Mouse (Mus musculus): ENCODE measurements around the gene Slc22a15. TPM values are rescaled to one million over a fixed set of nuclear protein-coding genes. Genes with fewer than 3 reads are reported as not detected.

Slc22a15 gene
- polyA plus RNA-seq, 1 experiment from 2014 or later: 5.4 TPM

DNA sequence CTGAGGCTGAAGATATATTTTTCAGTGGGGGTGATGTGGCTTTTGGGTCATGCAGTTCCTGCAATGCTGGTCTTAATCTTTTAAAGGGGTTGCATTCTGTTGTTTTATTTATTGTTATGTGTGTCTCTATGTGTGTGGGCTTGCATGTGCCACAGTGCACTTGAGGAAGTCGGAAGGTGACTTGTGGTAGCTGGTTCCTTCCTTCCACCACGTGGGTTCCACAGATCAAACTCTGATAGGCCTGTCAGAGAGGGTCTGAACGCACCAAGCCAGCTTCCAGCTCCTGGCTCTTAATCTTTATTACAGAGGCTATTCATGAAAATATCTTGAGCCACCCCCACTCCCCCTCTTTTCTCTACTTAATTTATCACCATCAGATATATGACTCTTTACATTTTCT is 40.4 kb downstream of the Slc22a15 start:
- no peak for ATAC-seq
- Histone ChIP-seq H3K36me3 (ENCODE audit: control insufficient read depth, insufficient read depth, low read length) (peaks cover 3% of the 10 kb centered on the region; the same call in 1 of the 2 replicates), H3K4me3 (ENCODE audit: low read length) (no peak overlapping the region), H3K9me3 (ENCODE audit: control insufficient read depth, low read length) (no peaks in the 10 kb centered on the region), H3K4me1 (ENCODE audit: control insufficient read depth, insufficient read depth, low read depth, low read length) (no peaks in the 10 kb centered on the region; the same call in 1 of the 2 replicates), H3K27me3 (replicated peaks; ENCODE audit: control insufficient read depth, insufficient read depth, low read length) (no peaks in the 10 kb centered on the region), H3K27ac (ENCODE audit: low read depth, low read length) (no peak overlapping the region), H3K9ac (ENCODE audit: low read depth, low read length) (no peak overlapping the region), H3K4me2 (ENCODE audit: low read length) (no peak overlapping the region)
- WGBS: 62% methylated on average over 3 of the region's 3 CpGs

DNA sequence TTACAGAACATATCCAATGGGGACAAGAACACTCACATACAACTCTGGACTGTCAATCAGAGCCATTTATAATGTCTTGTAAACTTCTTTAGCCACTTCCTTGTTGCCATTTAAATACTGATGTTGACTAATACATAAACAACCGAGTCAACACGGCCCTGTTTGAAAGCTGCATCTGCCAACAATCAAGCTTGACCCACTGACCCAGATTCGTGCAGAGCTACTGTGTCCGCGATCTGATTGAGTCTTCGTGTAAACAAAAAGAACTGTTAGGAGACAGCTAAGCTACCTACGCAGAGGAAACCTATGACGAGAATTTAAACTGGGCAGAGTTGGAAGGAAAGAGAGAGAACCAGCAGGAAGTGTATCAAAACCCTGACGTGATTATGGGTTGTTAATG is 42.5 kb downstream of the Slc22a15 start:
- Histone ChIP-seq H3K36me3 (ENCODE audit: control insufficient read depth, insufficient read depth, low read length) (peaks cover 5% of the 10 kb centered on the region), H3K4me2 (ENCODE audit: low read length) (no peak overlapping the region), H3K9ac (ENCODE audit: low read depth, low read length) (no peak overlapping the region), H3K4me1 (ENCODE audit: control insufficient read depth, insufficient read depth, low read depth, low read length) (no peaks in the 10 kb centered on the region; the same call in 1 of the 2 replicates), H3K27me3 (replicated peaks; ENCODE audit: control insufficient read depth, insufficient read depth, low read length) (no peaks in the 10 kb centered on the region), H3K9me3 (ENCODE audit: control insufficient read depth, low read length) (no peaks in the 10 kb centered on the region), H3K4me3 (ENCODE audit: low read length) (no peak overlapping the region), H3K27ac (ENCODE audit: low read depth, low read length) (no peak overlapping the region)
- ATAC-seq: no peak
- whole genome bisulfite sequencing: 71% methylated on average over 9 of the region's 9 CpGs

DNA sequence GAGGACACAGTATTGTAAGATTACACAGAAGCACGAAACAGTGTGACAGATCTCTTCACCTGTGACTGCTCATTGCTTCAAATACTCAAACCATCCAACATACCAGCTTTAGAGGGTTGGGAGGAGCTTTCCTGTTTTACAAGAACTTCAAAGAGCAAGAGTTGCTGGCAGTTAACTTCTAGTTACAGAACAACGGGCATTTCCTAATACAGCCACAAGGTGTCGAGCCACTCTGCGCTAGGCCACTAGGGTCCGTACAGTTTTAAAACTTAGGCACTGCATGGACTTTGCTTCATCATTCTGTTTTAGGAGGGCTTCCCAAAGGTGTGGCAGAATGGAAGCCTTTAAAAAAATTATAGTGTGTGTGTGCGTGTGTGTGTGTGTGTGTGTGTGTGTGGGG is 43.4 kb downstream of the Slc22a15 start:
- 76% methylated on average over 6 of the region's 6 CpGs for WGBS
- no peak overlapping the region for H3K4me3 ChIP-seq (ENCODE audit: low read length)
- no peak overlapping the region for H3K9ac ChIP-seq (ENCODE audit: low read depth, low read length)
- no peaks in the 10 kb centered on the region for H3K9me3 ChIP-seq (ENCODE audit: control insufficient read depth, low read length)
- no peaks in the 10 kb centered on the region for H3K27me3 ChIP-seq (replicated peaks; ENCODE audit: control insufficient read depth, insufficient read depth, low read length)
- H3K4me1 ChIP-seq (ENCODE audit: control insufficient read depth, insufficient read depth, low read depth, low read length): no peaks in the 10 kb centered on the region; the same call in none of the 2 replicates
- H3K27ac ChIP-seq (ENCODE audit: low read depth, low read length): no peak overlapping the region
- H3K4me2 ChIP-seq (ENCODE audit: low read length): no peak overlapping the region
- no peak for ATAC-seq
- peaks cover 5% of the 10 kb centered on the region for H3K36me3 ChIP-seq (ENCODE audit: control insufficient read depth, insufficient read depth, low read length)

DNA sequence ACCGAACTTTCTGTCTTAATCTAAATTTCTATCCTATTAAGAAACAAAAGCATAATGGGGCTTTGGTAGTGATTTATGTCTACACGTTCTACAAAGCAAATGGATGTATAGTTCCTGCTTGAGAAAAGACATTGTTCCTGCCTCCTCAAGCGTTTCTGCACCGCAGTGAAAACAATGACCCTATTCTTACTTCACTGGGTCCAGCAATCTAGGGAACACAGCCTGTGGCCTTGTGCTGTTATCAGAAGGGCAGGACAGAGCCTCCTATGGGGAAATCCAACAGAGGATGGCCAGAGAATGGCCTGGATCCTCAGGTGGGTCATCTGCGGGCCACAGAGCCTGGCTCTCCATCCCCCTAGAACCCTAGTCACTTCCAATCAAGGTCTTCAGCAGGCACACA is 46.1 kb downstream of the Slc22a15 start:
- H3K9ac ChIP-seq (ENCODE audit: low read depth, low read length): no peak overlapping the region
- no peak overlapping the region for H3K4me3 ChIP-seq (ENCODE audit: low read length)
- ATAC-seq: no peak
- H3K27ac ChIP-seq (ENCODE audit: low read depth, low read length): no peak overlapping the region
- H3K36me3 ChIP-seq (ENCODE audit: control insufficient read depth, insufficient read depth, low read length): peaks cover 5% of the 10 kb centered on the region
- H3K27me3 ChIP-seq (replicated peaks; ENCODE audit: control insufficient read depth, insufficient read depth, low read length): no peaks in the 10 kb centered on the region
- peaks cover 4% of the 10 kb centered on the region; the same call in 1 of the 2 replicates for H3K4me1 ChIP-seq (ENCODE audit: control insufficient read depth, insufficient read depth, low read depth, low read length)
- no peak overlapping the region for H3K4me2 ChIP-seq (ENCODE audit: low read length)
- WGBS: 29% methylated on average over 5 of the region's 5 CpGs
- no peaks in the 10 kb centered on the region for H3K9me3 ChIP-seq (ENCODE audit: control insufficient read depth, low read length)

DNA sequence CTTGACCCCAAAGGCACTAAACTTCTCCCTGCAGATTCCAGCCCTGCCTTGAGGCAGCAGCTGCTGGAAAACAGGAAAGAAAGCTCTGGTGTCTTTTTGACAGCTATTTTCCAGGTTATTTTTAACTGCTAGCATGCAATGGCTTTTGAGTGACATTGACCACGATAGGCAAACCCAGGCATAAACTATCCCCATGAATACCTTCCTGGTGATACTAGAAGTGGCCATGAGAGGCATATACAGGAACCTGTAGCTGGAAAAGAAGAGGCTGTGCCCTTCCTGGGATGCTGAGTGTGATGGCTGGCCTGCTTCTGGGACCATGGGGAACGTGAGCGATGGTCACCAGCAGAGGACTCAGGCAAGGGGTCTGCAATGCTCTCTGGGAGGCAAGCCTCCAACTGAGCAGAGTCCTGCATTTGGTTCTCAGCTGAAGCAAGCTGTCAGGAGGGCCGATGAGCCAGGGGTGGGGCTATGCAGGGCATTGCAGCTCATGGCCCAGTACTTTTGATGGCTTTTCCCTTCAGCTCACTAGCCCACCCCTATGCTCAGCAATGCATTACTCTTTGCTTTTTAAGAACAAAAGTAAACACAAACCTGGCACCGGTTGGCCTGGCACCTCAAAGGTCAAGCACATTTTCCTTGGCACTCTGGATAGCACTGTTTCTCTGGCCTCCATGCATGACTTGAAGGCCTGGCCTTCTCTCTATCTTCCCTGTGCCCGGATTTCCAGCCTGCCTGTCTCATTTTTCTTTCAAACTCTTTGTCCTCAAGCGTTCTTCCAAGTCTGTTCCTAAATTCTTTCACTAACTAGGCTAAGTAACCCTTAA is 47.6 kb downstream of the Slc22a15 start:
- H3K9ac ChIP-seq (ENCODE audit: low read depth, low read length): no peak overlapping the region
- peaks cover 4% of the 10 kb centered on the region; the same call in 1 of the 2 replicates for H3K4me1 ChIP-seq (ENCODE audit: control insufficient read depth, insufficient read depth, low read depth, low read length)
- no peaks in the 10 kb centered on the region for H3K9me3 ChIP-seq (ENCODE audit: control insufficient read depth, low read length)
- H3K27ac ChIP-seq (ENCODE audit: low read depth, low read length): no peak overlapping the region
- no peak overlapping the region for H3K4me2 ChIP-seq (ENCODE audit: low read length)
- no peak for ATAC-seq
- WGBS: 66% methylated on average over 7 of the region's 7 CpGs
- no peak overlapping the region for H3K4me3 ChIP-seq (ENCODE audit: low read length)
- peaks cover 5% of the 10 kb centered on the region for H3K36me3 ChIP-seq (ENCODE audit: control insufficient read depth, insufficient read depth, low read length)
- H3K27me3 ChIP-seq (replicated peaks; ENCODE audit: control insufficient read depth, insufficient read depth, low read length): no peaks in the 10 kb centered on the region

DNA sequence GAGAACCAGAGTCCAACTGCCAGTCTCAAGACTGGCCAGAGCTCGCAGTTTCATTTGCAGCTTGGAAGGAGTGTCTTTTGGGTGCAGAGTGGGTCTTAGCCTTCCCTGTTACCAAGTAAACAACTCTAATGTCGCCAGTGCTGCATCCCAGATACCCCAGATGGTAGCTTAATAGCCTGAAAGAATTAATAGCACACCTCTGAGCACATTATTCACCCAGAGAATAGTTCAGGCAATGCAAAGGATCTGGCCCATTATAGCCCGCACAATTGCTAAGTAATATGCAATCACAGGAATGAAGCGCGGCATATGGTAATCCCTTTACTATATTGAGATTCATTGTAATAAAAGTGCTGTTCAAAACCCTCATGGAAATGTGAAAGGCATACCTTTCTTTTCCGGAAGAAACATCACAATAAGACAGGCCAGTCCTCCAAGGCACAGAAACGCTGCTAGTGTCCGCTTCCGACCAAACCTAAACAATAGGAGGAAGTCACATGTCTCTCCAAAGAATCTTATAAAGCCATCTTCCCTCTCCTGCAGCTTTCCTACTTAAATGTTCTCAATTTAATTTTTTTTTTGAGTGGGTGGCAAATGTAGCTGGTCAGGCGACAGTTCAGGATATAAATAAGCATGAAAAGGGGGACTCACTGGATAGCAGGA is 48.9 kb downstream of the Slc22a15 start:
- Histone ChIP-seq H3K36me3 (ENCODE audit: control insufficient read depth, insufficient read depth, low read length) (peaks cover 5% of the 10 kb centered on the region), H3K4me3 (ENCODE audit: low read length) (no peak overlapping the region), H3K27me3 (replicated peaks; ENCODE audit: control insufficient read depth, insufficient read depth, low read length) (no peaks in the 10 kb centered on the region), H3K9ac (ENCODE audit: low read depth, low read length) (no peak overlapping the region), H3K27ac (ENCODE audit: low read depth, low read length) (peak overlapping the region; percentile 32; the same call in 1 of the 2 replicates), H3K4me2 (ENCODE audit: low read length) (no peak overlapping the region), H3K9me3 (ENCODE audit: control insufficient read depth, low read length) (no peaks in the 10 kb centered on the region), H3K4me1 (ENCODE audit: control insufficient read depth, insufficient read depth, low read depth, low read length) (peaks cover 4% of the 10 kb centered on the region; the same call in 1 of the 2 replicates)
- WGBS: 39% methylated on average over 10 of the region's 10 CpGs
- ATAC-seq: peak; percentile 45; the same call in 1 of the 2 replicates

DNA sequence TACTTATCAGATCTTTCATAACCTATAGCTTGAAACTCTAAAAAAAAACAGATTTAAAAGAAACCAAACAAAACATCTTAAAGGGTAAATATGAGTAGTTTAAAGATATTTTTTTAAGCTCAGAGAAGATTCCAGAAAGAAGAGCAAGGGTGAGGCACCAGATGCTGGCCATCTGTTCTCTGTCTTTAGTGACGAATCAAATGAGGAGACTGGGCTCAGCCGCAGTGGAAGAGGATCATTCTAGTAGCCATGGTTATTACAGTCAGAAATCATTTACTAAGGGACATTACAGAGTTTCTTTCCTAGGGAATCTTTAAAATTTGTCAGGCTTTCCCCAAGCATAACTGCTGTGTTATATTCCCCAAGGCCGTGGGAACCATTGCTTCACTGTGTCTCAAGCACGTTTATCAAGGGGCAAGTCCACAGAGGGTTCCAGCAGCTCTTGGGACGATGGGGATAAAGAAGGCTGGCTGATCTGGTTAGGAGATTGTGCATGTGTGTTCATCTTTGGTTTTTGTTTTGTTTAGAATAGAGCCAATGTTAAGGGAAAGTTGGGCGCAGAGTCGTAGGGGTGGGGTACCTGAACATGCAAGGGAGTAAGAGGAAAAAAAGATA is 51.1 kb downstream of the Slc22a15 start:
- H3K4me3 ChIP-seq (ENCODE audit: low read length): no peak overlapping the region
- ATAC-seq: no peak
- H3K36me3 ChIP-seq (ENCODE audit: control insufficient read depth, insufficient read depth, low read length): peaks cover 2% of the 10 kb centered on the region; the same call in 1 of the 2 replicates
- peaks cover 4% of the 10 kb centered on the region; the same call in 1 of the 2 replicates for H3K4me1 ChIP-seq (ENCODE audit: control insufficient read depth, insufficient read depth, low read depth, low read length)
- no peak overlapping the region for H3K4me2 ChIP-seq (ENCODE audit: low read length)
- no peaks in the 10 kb centered on the region for H3K9me3 ChIP-seq (ENCODE audit: control insufficient read depth, low read length)
- WGBS: 67% methylated on average over 7 of the region's 7 CpGs
- no peak overlapping the region for H3K9ac ChIP-seq (ENCODE audit: low read depth, low read length)
- H3K27ac ChIP-seq (ENCODE audit: low read depth, low read length): no peak overlapping the region
- no peaks in the 10 kb centered on the region for H3K27me3 ChIP-seq (replicated peaks; ENCODE audit: control insufficient read depth, insufficient read depth, low read length)

DNA sequence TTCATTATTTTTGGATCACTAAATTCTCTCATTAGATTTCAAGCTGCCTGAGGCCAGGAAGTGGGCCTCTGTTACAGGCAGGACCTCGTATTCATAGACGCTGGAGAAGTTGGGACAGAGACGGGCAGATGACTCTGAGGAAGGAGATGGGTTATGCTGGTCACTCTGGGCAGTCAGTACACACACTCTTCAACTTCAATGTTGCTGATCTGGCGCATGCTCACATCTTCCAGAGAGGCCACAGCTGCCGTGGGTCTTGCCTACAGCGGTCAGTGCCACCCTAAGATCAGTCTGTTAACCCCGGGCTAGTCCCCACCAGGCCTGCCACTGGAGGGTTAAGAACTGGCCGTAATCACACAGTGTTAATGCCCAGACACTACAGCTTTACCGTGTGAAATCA is 52.3 kb downstream of the Slc22a15 start:
- WGBS: 88% methylated on average over 9 of the region's 9 CpGs
- no peaks in the 10 kb centered on the region for H3K27me3 ChIP-seq (replicated peaks; ENCODE audit: control insufficient read depth, insufficient read depth, low read length)

DNA sequence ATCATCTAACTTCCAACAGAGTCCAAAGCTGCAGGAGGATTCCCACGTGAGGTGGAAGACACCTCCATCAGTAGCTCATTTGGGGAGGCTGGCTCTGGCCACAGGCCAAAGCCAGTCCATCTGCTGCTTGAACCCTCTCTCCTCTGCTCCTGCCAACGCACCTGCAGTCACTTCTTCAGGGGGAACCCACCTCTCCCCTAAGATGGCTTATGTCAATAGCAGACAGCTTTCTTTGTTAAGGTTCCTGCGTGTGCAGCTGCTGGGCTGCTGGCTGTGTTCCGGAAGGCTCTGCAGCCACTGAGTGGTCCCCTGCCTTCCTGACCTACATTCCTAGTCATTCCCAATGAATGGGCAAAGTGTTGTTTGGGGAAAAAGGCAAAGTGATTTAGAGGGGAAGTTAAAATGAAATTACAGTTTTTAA is 57.2 kb downstream of the Slc22a15 start:
- Histone ChIP-seq H3K36me3 (ENCODE audit: control insufficient read depth, insufficient read depth, low read length) (0 out of 2 replicates have a peak, but pooled peaks cover 2% of the 10 kb centered on the region), H3K4me1 (ENCODE audit: control insufficient read depth, insufficient read depth, low read depth, low read length) (0 out of 2 replicates have a peak, but pooled peaks cover 3% of the 10 kb centered on the region), H3K27ac (ENCODE audit: low read depth, low read length) (no peak overlapping the region), H3K27me3 (replicated peaks; ENCODE audit: control insufficient read depth, insufficient read depth, low read length) (no peaks in the 10 kb centered on the region), H3K4me3 (ENCODE audit: low read length) (no peak overlapping the region), H3K9me3 (ENCODE audit: control insufficient read depth, low read length) (no peaks in the 10 kb centered on the region), H3K4me2 (ENCODE audit: low read length) (no peak overlapping the region), H3K9ac (ENCODE audit: low read depth, low read length) (no peak overlapping the region)
- WGBS: 56% methylated on average over 4 of the region's 4 CpGs
- peak; percentile 72 for ATAC-seq

More for the DNA sequence above, 52.3 kb downstream of the Slc22a15 start:
- Histone ChIP-seq H3K4me3 (ENCODE audit: low read length) (no peak overlapping the region), H3K9me3 (ENCODE audit: control insufficient read depth, low read length) (no peaks in the 10 kb centered on the region), H3K27ac (ENCODE audit: low read depth, low read length) (no peak overlapping the region), H3K4me2 (ENCODE audit: low read length) (no peak overlapping the region), H3K36me3 (ENCODE audit: control insufficient read depth, insufficient read depth, low read length) (no peaks in the 10 kb centered on the region), H3K9ac (ENCODE audit: low read depth, low read length) (no peak overlapping the region), H3K4me1 (ENCODE audit: control insufficient read depth, insufficient read depth, low read depth, low read length) (peaks cover 5% of the 10 kb centered on the region; the same call in 1 of the 2 replicates)
- no peak for ATAC-seq
